Mouse (Mus musculus) intestine, embryonic 16.5 days (tissue): ENCODE data around the gene Emd. TPM values are rescaled to one million over a fixed set of nuclear protein-coding genes. Genes with fewer than 3 reads are reported as not detected.

Source experiments
- ATAC-seq: fragments of 200-750 bp; cut with Nextera tagmentation; 2 replicates; pipeline ENCODE4 v1.8.0; 2017; ENCODE audit warnings: moderate TSS enrichment, moderate library complexity
- H3K27ac ChIP-seq: fragments of 300-500 bp; sonication (generic); 2 replicates; pipeline ENCODE4 v1.5.1; 2014; ENCODE audit warnings: mild to moderate bottlenecking, low read length
- H3K27me3 ChIP-seq: fragments of 300-500 bp; sonication (generic); replicated peaks from 2 replicates; pipeline ENCODE4 v1.6.1; 2014; ENCODE audit warnings: low read length, control low read depth, mixed read lengths; ENCODE audit not compliant: control insufficient read depth, insufficient read depth
- H3K36me3 ChIP-seq: fragments of 300-500 bp; sonication (generic); 2 replicates; pipeline ENCODE4 v1.6.1; 2014; ENCODE audit warnings: low read length, control low read depth; ENCODE audit not compliant: control insufficient read depth, insufficient read depth
- H3K4me1 ChIP-seq: fragments of 300-500 bp; sonication (generic); 2 replicates; pipeline ENCODE4 v1.6.1; 2014; ENCODE audit warnings: low read length, control low read depth, mixed read lengths; ENCODE audit not compliant: control insufficient read depth, insufficient read depth
- H3K4me2 ChIP-seq: fragments of 300-500 bp; sonication (generic); 2 replicates; pipeline ENCODE4 v1.6.1; 2014; ENCODE audit warnings: low read depth, low read length, control low read depth
- H3K4me3 ChIP-seq: fragments of 300-500 bp; sonication (generic); 2 replicates; pipeline ENCODE4 v1.5.1; 2014; ENCODE audit warnings: mild to moderate bottlenecking, low read length
- H3K9ac ChIP-seq: fragments of 300-500 bp; sonication (generic); 2 replicates; pipeline ENCODE4 v1.6.1; 2014; ENCODE audit warnings: low read depth, low read length
- H3K9me3 ChIP-seq: fragments of 300-500 bp; sonication (generic); 2 replicates; pipeline ENCODE4 v1.6.1; 2016; ENCODE audit warnings: low read length, control low read depth; ENCODE audit not compliant: control insufficient read depth
- WGBS: fragments of 180-500 bp; shearing (Covaris S2); extraction: QIAGEN DNeasy Blood & Tissue Kit; methylation state at CpG from one replicate; pipeline ENCODE4 v1.1.7; 2014; 5-methylcytosine and 5-hydroxymethylcytosine counted together
- polyA plus RNA-seq: library from polyadenylated mRNA; unstranded; fragments of >200 nt; fragmentation: Nextera tagmentation; extraction: Ambion mirVana; gene quantifications from 2 replicates; pipeline ENCODE4 v1.2.1, GENCODE M21; 2015

Emd gene
- polyA plus RNA-seq, 1 experiment from 2014 or later: 22.5 TPM

DNA sequence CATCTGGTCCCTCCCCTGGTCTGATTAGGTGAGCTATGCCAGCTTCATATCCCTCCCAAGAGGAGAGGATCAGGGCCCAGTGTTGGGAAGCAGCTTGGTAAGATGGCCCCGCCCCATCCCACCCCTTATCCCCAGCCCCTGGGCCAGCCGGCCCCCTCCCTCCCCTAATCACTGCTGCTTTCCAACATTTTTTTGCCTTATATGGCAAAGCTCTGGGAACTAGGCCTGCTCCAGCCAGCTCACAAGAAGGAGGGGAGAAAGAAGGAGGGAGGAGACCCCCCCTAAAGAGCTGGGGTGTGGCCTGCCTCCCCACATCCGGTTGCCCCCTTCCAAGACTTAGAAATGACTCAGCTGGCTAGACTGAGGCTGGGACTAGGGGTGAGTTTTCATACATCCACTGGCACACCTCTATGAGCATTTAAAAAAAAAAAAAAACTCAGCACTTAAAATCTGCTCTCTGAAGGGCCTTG, 9.8 kb upstream of the Emd start:
- Histone ChIP-seq H3K9ac (peak overlapping the region; percentile 69), H3K27me3 (no peaks in the 10 kb centered on the region), H3K4me3 (peak overlapping the region; percentile 56), H3K4me1 (peaks cover 8% of the 10 kb centered on the region), H3K36me3 (peaks cover 6% of the 10 kb centered on the region; the same call in 1 of the 2 replicates), H3K9me3 (no peaks in the 10 kb centered on the region), H3K27ac (peak overlapping the region; percentile 80), H3K4me2 (peak overlapping the region; percentile 46)
- peak; percentile 31 for ATAC-seq
- WGBS: 13% methylated on average over 2 of the region's 3 CpGs

DNA sequence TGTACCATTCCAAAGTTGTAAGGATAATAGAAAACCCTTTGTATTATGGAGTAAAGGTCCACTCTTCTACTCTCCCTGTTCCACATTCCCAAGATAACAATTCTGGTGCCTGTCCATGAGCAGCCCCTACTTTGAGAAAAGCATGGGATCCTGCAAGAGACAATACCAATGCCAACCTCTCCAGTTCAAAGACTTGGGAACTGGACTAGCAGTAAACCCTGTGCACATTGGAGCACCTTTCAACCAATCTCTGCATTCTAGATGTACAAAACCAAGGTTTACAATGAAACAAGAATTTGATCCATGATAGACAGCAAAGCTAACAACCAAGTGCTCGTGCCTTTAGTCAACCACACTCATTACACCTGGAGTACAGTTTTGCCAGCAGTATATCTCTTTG, 9.4 kb upstream of the Emd start:
- H3K9ac ChIP-seq: peak overlapping the region; percentile 69
- 25% methylated on average over 1 of the region's 1 CpGs for WGBS
- H3K36me3 ChIP-seq: peaks cover 3% of the 10 kb centered on the region; the same call in 1 of the 2 replicates
- peaks cover 8% of the 10 kb centered on the region for H3K4me1 ChIP-seq
- peak overlapping the region; percentile 80 for H3K27ac ChIP-seq
- H3K9me3 ChIP-seq: no peaks in the 10 kb centered on the region
- peak overlapping the region; percentile 56 for H3K4me3 ChIP-seq
- H3K4me2 ChIP-seq: peak overlapping the region; percentile 57
- no peaks in the 10 kb centered on the region for H3K27me3 ChIP-seq
- ATAC-seq: no peak

DNA sequence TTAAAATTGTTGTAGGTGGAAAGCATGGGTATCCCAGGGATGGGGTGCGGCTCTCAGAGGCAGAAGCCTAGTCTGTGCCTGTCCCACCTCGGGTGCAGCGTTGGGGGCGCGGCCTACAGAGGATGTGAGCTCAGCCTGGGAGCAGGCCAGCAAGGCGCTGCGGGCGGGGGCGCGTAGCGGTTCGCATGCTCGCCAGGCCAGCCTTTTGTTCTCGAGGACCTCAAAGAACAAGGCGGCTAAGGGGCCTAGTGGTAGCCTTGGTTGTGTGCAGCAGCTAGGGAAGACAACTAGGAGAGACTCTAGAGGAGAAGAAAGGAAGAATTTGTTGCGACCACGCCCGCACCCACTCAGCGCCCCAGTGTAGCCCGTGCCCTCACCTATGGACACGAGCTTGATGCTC, 8.8 kb upstream of the Emd start:
- WGBS: 25% methylated on average over 21 of the region's 21 CpGs
- H3K4me1 ChIP-seq: peaks cover 8% of the 10 kb centered on the region
- no peaks in the 10 kb centered on the region for H3K36me3 ChIP-seq
- H3K27me3 ChIP-seq: no peaks in the 10 kb centered on the region
- peak overlapping the region; percentile 80 for H3K27ac ChIP-seq
- peak overlapping the region; percentile 56 for H3K4me3 ChIP-seq
- peak overlapping the region; percentile 69 for H3K9ac ChIP-seq
- H3K9me3 ChIP-seq: no peaks in the 10 kb centered on the region
- ATAC-seq: peak; percentile 31
- peak overlapping the region; percentile 57 for H3K4me2 ChIP-seq

DNA sequence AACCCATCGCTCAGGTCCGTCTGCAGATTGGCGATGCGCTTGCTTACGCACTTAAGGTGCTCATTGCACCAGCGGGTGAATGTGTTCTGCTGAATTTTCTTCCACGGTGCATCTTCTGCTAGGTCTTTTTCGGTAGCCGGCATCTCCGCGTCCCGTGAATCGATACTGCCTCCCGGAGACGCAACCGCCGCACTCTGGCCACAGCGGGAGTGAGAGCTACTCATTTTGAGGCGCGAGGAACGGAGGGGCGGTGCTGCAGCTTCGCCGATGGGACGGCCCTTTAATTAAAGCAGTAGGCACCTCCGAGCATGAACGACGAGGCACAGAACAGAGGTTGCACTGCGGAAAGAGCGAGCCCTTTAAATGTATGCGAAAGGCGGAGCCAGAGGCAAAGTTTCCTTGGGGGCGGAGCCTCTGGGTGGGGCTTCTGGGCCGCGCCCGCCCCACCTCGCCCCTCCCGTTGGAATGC, 8.2 kb upstream of the Emd start:
- H3K9me3 ChIP-seq: no peaks in the 10 kb centered on the region
- peak overlapping the region; percentile 57 for H3K4me2 ChIP-seq
- no peaks in the 10 kb centered on the region for H3K36me3 ChIP-seq
- no peaks in the 10 kb centered on the region for H3K27me3 ChIP-seq
- peak; percentile 88 for ATAC-seq
- peak overlapping the region; percentile 56 for H3K4me3 ChIP-seq
- WGBS: 20% methylated on average over 34 of the region's 38 CpGs
- H3K27ac ChIP-seq: peak overlapping the region; percentile 80
- peaks cover 8% of the 10 kb centered on the region for H3K4me1 ChIP-seq
- H3K9ac ChIP-seq: peak overlapping the region; percentile 69

DNA sequence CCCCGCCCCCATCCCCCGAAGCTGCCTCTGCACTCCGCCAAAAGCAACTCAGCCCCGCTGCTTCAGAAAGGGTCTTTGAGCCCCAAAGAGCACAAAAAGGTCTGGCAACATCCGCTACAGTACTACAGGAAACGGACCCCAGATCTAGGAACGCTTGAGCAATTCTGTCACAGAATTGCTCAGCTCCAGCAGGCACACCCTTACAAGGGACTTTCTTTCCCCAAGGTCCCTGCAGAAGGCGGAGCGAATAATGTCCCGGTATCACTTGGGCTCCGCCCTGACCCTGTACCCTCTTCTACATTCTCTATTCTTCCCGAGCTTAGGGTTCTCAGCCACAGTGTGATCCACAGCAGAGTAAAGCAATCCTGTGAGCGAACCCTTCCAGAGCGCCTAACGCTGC, 7.8 kb upstream of the Emd start:
- peak overlapping the region; percentile 64 for H3K27ac ChIP-seq
- WGBS: 16% methylated on average over 15 of the region's 15 CpGs

DNA sequence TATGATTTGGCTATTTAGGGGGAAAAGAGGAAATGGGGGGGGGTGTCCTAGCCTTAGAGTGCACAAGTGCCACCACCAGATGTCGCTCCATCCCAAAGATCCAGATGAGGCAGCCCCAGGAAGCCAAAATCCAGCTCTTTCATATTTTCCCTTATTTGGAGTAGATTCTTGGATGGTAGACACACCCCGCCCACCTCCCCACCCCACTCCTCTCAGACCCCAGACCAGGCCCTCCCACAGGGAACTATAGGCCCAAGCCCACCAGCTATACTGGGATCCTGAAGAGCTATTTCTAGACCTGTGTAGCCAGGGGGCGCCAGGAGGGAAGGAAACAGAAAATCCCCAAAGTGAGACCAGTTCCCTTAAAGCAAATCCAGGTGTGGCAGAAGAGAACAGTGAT, 5.8 kb upstream of the Emd start:
- H3K36me3 ChIP-seq: no peaks in the 10 kb centered on the region
- 20% methylated on average over 3 of the region's 3 CpGs for WGBS

More for the DNA sequence above, 7.8 kb upstream of the Emd start:
- H3K4me3 ChIP-seq: peak overlapping the region; percentile 56
- H3K36me3 ChIP-seq: no peaks in the 10 kb centered on the region
- no peaks in the 10 kb centered on the region for H3K27me3 ChIP-seq
- peaks cover 8% of the 10 kb centered on the region for H3K4me1 ChIP-seq
- peak overlapping the region; percentile 49 for H3K9ac ChIP-seq
- no peaks in the 10 kb centered on the region for H3K9me3 ChIP-seq
- peak overlapping the region; percentile 53 for H3K4me2 ChIP-seq
- ATAC-seq: peak; percentile 51

DNA sequence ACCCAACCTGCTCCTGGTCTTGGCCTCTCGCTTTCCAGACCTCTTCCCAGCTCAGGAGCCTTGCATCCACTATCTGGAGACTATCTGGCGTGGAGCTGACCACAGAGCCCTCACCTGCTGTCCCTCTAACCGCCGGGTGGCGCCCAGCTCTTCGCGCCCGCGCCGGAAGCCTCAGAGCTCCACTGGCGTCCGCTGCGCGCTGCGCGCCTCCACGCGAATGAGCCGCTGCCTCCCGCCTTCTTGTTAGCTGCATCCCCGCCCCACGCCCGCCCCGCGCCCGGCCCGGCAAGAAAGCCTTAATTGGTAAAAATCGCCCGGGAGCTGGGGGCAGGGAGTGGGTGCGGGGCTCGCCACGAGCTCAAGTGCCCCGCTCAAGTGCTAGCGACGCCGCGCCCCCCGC, 4.9 kb upstream of the Emd start, which contains the start of gene Flna:
Flna (minus strand) TSS at position 206 of the 400 bp plus-strand sequence.
- WGBS: 20% methylated on average over 38 of the region's 38 CpGs
- peaks cover 3% of the 10 kb centered on the region; the same call in 1 of the 2 replicates for H3K4me1 ChIP-seq
- peak within 1 kb of the TSS; percentile 70 for H3K9ac ChIP-seq
- H3K4me2 ChIP-seq: peak within 1 kb of the TSS; percentile 65
- no peak for ATAC-seq
- H3K4me3 ChIP-seq: peak within 1 kb of the TSS; percentile 48
- peak within 1 kb of the TSS; percentile 80 for H3K27ac ChIP-seq
- no peaks in the 10 kb centered on the region for H3K36me3 ChIP-seq
- no peaks in the 10 kb centered on the region for H3K27me3 ChIP-seq
- no peaks in the 10 kb centered on the region for H3K9me3 ChIP-seq

More for the DNA sequence above, 5.8 kb upstream of the Emd start:
- H3K4me1 ChIP-seq: peaks cover 3% of the 10 kb centered on the region; the same call in 1 of the 2 replicates
- peak overlapping the region; percentile 80 for H3K27ac ChIP-seq
- H3K4me2 ChIP-seq: peak overlapping the region; percentile 65
- H3K27me3 ChIP-seq: no peaks in the 10 kb centered on the region
- peak overlapping the region; percentile 48 for H3K4me3 ChIP-seq
- peak; percentile 17; the same call in 1 of the 2 replicates for ATAC-seq
- H3K9ac ChIP-seq: peak overlapping the region; percentile 70
- no peaks in the 10 kb centered on the region for H3K9me3 ChIP-seq

DNA sequence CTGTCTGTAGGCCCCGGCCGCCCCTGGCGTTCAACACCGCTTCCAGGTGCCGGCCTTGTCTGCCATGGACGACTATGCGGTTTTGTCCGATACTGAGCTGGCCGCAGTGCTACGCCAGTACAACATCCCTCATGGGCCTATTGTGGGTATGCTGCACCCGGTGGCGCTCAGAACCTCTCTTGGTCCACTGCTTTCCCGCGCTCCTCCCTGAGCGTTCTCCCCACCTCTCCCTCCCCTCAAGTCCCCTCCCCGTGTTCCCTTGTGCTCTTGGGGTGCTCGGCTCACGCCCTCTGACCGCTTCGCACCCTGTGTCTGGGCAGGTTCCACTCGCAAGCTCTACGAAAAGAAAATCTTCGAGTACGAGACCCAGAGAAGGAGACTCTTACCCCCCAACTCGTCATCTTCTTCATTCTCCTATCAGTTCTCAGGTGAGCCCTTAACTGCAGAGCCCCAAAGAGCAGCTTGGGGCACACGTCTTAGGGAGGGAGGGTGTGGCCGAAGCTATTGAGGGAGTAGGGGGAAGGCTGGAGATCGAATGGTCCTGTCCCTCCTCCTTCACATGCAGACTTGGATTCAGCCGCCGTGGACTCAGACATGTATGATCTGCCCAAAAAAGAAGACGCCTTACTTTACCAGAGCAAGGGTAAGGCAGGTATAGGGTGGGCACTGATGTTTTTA, 540 bp downstream of the Emd start:
- Histone ChIP-seq H3K36me3 (no peaks in the 10 kb centered on the region), H3K4me3 (peak overlapping the region; percentile 62), H3K27me3 (no peaks in the 10 kb centered on the region), H3K9me3 (no peaks in the 10 kb centered on the region), H3K4me1 (peaks cover 3% of the 10 kb centered on the region; the same call in 1 of the 2 replicates), H3K4me2 (peak overlapping the region; percentile 70), H3K9ac (peak overlapping the region; percentile 77), H3K27ac (peak overlapping the region; percentile 92)
- WGBS: 19% methylated on average over 31 of the region's 31 CpGs
- ATAC-seq: peak; percentile 73

DNA sequence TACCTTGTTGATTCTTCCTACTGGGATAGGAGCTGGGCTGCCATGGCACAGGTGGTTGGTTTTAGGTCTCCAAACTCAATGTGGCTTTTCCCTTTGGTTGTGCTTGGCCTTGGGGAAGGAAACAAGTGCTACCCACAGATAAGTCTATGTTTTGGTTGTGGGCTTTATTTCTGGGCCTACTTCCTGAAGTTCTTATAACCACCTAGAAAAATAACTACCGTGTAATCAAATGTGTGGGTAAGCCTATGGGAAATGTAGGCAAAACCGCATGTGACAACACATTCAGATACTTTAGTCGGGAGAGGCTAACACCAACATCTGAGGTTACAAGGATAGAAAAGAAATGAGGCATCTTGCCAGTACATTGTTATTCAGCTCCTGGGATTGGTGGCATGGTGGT, 3.3 kb downstream of the Emd start:
- no peak overlapping the region for H3K4me3 ChIP-seq
- WGBS: 91% methylated on average over 3 of the region's 3 CpGs
- ATAC-seq: no peak
- H3K36me3 ChIP-seq: no peaks in the 10 kb centered on the region
- no peaks in the 10 kb centered on the region for H3K27me3 ChIP-seq
- no peak overlapping the region for H3K9ac ChIP-seq
- no peak overlapping the region for H3K27ac ChIP-seq
- no peaks in the 10 kb centered on the region for H3K9me3 ChIP-seq
- no peak overlapping the region for H3K4me2 ChIP-seq
- H3K4me1 ChIP-seq: peaks cover 3% of the 10 kb centered on the region; the same call in 1 of the 2 replicates
